In the genomic region with DNA sequence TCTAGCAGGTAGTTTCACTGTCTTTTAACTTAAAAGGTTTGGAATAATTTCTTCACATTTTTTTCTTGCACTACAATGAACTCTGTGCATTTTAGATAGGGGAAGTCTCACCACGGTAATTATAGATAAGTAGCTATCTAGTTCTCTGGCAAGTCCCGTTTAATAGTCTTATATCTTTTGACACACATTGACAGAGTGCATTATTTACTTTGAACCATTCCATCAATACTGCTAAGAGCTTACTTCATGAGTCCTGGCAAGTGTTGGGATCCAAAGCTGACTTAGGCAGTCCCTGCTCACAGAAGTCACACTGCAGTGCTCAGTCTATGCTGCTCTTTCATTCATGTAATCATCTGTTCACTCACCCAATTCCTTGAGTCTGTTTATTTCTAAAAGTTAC, we compare ENCODE assay signal across 31 mouse cellular contexts.
A peak's percentile ranks its signal among the peaks of the same experiment; 100 is the strongest.
DNase-seq lines count a peak whose midpoint lies in the region; ATAC-seq and TF ChIP-seq lines count a peak whose summit lies in the region.
"Had no signal": no experiment of that assay in that cellular context is flagged by ENCODE, and none has a peak within 500 bp of the region (broad histone marks: within the 10 kb centered on the region; RNA-seq: fewer than 3 reads in every experiment).

No protein-coding gene starts in this region.

- H3K4me2 ChIP-seq in liver, embryonic 12.5 days = no peak overlapping the region
- no peak overlapping the region for H3K4me2 ChIP-seq in liver, postnatal 0 days (ENCODE audit: low read depth, low read length)
- H3K4me2 ChIP-seq in forebrain, embryonic 15.5 days (replicated peaks) = no peak overlapping the region
- H3K4me2 ChIP-seq: heart, embryonic 11.5 days; hindbrain, embryonic 12.5 days; kidney, embryonic 15.5 days; limb, embryonic 12.5 days; midbrain, embryonic 12.5 days; neural tube, embryonic 15.5 days had no signal

- H3K9ac ChIP-seq in MEL (ENCODE audit: control insufficient read depth, low read depth, low read length, poor library complexity, severe bottlenecking) = no peak overlapping the region
- no peak overlapping the region for H3K9ac ChIP-seq in liver, embryonic 12.5 days
- H3K9ac ChIP-seq in liver, postnatal 0 days (replicated peaks) = no peak overlapping the region
- H3K9ac ChIP-seq in forebrain, embryonic 15.5 days (replicated peaks) = no peak overlapping the region
- H3K9ac ChIP-seq: hindbrain, embryonic 12.5 days; kidney, embryonic 15.5 days; limb, embryonic 12.5 days; midbrain, embryonic 12.5 days; neural tube, embryonic 15.5 days had no signal

- TF ChIP-seq CTCF in MEL (IDR thresholded peaks at IDR 0.05 in 2 of 3, conservative IDR thresholded peaks at IDR 0.05 in 1 of 3; ENCODE audit: control insufficient read depth in 1 of 3, insufficient read depth in 1 of 3, low read depth in 2 of 3, low read length in 3 of 3, poor library complexity in 1 of 3, severe bottlenecking in 1 of 3) = no peak
- TF ChIP-seq CTCF in liver, postnatal 0 days (IDR thresholded peaks at IDR 0.05; ENCODE audit: low read depth) = no peak

- no peak overlapping the region for H3K27ac ChIP-seq in MEL (ENCODE audit: control insufficient read depth, low read depth, low read length)
- H3K27ac ChIP-seq in liver, embryonic 12.5 days = no peak overlapping the region
- no peak overlapping the region for H3K27ac ChIP-seq in liver, postnatal 0 days (ENCODE audit: low read depth)
- H3K27ac ChIP-seq in forebrain, embryonic 15.5 days (replicated peaks) = no peak overlapping the region
- H3K27ac ChIP-seq: forebrain, embryonic 10.5 days; hindbrain, embryonic 12.5 days; hindbrain, postnatal 0 days; kidney, embryonic 15.5 days; limb, embryonic 12.5 days; macrophage; midbrain, embryonic 12.5 days; neural tube, embryonic 15.5 days had no signal

- TF ChIP-seq RAD21 in MEL (IDR thresholded peaks at IDR 0.05; ENCODE audit: low read depth, low read length) = no peak

- no peaks in the 10 kb centered on the region for H3K79me2 ChIP-seq in MEL (ENCODE audit: control insufficient read depth, insufficient read depth, low read length, poor library complexity)

- no peaks in the 10 kb centered on the region for H3K9me3 ChIP-seq in MEL (replicated peaks; ENCODE audit: insufficient read depth, low read length)
- no peaks in the 10 kb centered on the region for H3K9me3 ChIP-seq in liver, embryonic 12.5 days (replicated peaks)
- H3K9me3 ChIP-seq in liver, postnatal 0 days (ENCODE audit: low read length) = no peaks in the 10 kb centered on the region
- no peaks in the 10 kb centered on the region for H3K9me3 ChIP-seq in forebrain, embryonic 15.5 days
- H3K9me3 ChIP-seq: forebrain, embryonic 10.5 days; hindbrain, embryonic 12.5 days; kidney, embryonic 15.5 days; limb, embryonic 12.5 days; midbrain, embryonic 12.5 days; neural tube, embryonic 15.5 days had no signal

- no peaks in the 10 kb centered on the region for H3K4me1 ChIP-seq in MEL (ENCODE audit: control insufficient read depth in 1 of 2, insufficient read depth in 2 of 2, low read length in 2 of 2)
- no peaks in the 10 kb centered on the region for H3K4me1 ChIP-seq in liver, embryonic 12.5 days
- no peaks in the 10 kb centered on the region for H3K4me1 ChIP-seq in liver, postnatal 0 days (ENCODE audit: insufficient read depth)
- H3K4me1 ChIP-seq in forebrain, embryonic 15.5 days = no peaks in the 10 kb centered on the region
- H3K4me1 ChIP-seq: forebrain, embryonic 10.5 days; hindbrain, embryonic 12.5 days; kidney, embryonic 15.5 days; limb, embryonic 12.5 days; midbrain, embryonic 12.5 days; neural tube, embryonic 15.5 days had no signal

- WGBS in liver, embryonic 12.5 days (ENCODE audit: insufficient replicate concordance) = 23% methylated on average over 2 of the region's 2 CpGs
- WGBS in liver, postnatal 0 days (ENCODE audit: insufficient replicate concordance) = 35% methylated on average over 2 of the region's 2 CpGs
- 89% methylated on average over 2 of the region's 2 CpGs for WGBS in forebrain, embryonic 15.5 days

- intact Hi-C loops in left cerebral cortex, postnatal 4 days (cut with DNase I) = no loop called here

- no peaks in the 10 kb centered on the region for H3K36me3 ChIP-seq in MEL (ENCODE audit: control insufficient read depth in 1 of 2, insufficient read depth in 2 of 2, low read length in 2 of 2)
- no peaks in the 10 kb centered on the region for H3K36me3 ChIP-seq in liver, embryonic 12.5 days
- no peaks in the 10 kb centered on the region for H3K36me3 ChIP-seq in liver, postnatal 0 days (replicated peaks; ENCODE audit: insufficient read depth, low read length)
- no peaks in the 10 kb centered on the region for H3K36me3 ChIP-seq in forebrain, embryonic 15.5 days
- H3K36me3 ChIP-seq: forebrain, embryonic 10.5 days; hindbrain, embryonic 12.5 days; kidney, embryonic 15.5 days; limb, embryonic 12.5 days; midbrain, embryonic 12.5 days; neural tube, embryonic 15.5 days had no signal

- no peaks in the 10 kb centered on the region for H3K27me3 ChIP-seq in MEL (ENCODE audit: control insufficient read depth in 1 of 2, insufficient read depth in 2 of 2, low read length in 2 of 2)
- no peaks in the 10 kb centered on the region for H3K27me3 ChIP-seq in liver, embryonic 12.5 days (replicated peaks)
- no peaks in the 10 kb centered on the region for H3K27me3 ChIP-seq in liver, postnatal 0 days (ENCODE audit: insufficient read depth, low read length)
- H3K27me3 ChIP-seq in forebrain, embryonic 15.5 days = no peaks in the 10 kb centered on the region
- H3K27me3 ChIP-seq: hindbrain, embryonic 12.5 days; kidney, embryonic 15.5 days; limb, embryonic 12.5 days; midbrain, embryonic 12.5 days; neural tube, embryonic 15.5 days had no signal

- peak; percentile 81 for ATAC-seq in liver, embryonic 12.5 days
- peak; percentile 21; the same call in 1 of the 2 replicates for ATAC-seq in liver, postnatal 0 days
- no peak for ATAC-seq in forebrain, embryonic 15.5 days (replicated peaks)
- ATAC-seq: activated CD4-positive, CD25-positive, alpha-beta regulatory T cell, adult 4 months; CD4-positive, CD25-positive, alpha-beta regulatory T cell, adult 4 months; forebrain, embryonic 16.5 days; hindbrain, postnatal 0 days had no signal

- no peak for TF ChIP-seq POLR2A in MEL (IDR thresholded peaks at IDR 0.05; ENCODE audit: control insufficient read depth in 1 of 2, insufficient read depth in 1 of 2, low read depth in 1 of 2, low read length in 2 of 2, poor library complexity in 1 of 2)

- peak; percentile 2 for DNase-seq in MEL (ENCODE audit: low read depth, low spot score)
- DNase-seq in c-Kit-positive CD71-positive TER-119-positive erythroid progenitor cells, embryonic 14.5 days (ENCODE audit: low spot score) = peak; percentile 31
- no peak for DNase-seq in liver, postnatal 0 days
- no peak for DNase-seq in testis, postnatal 10 days (ENCODE audit: low spot score)
- DNase-seq in lung, adult 18-20 months = no peak
- no peak for DNase-seq in left cerebral cortex, postnatal 4 days
- DNase-seq: cerebellum, adult 2 months; cerebellum, postnatal 14 days; heart, postnatal 36 days; kidney, adult 11 months; kidney, postnatal 25 days; lung, adult 2 months; lung, postnatal 10 days; retina, postnatal 1 day; right cerebral cortex, postnatal 14 days; thymus, adult 2 months; thymus, postnatal 36 days had no signal

- no peak overlapping the region for H3K4me3 ChIP-seq in MEL (ENCODE audit: control insufficient read depth in 1 of 2, insufficient read depth in 1 of 2, low read depth in 2 of 2, low read length in 2 of 2)
- H3K4me3 ChIP-seq in liver, embryonic 12.5 days = no peak overlapping the region
- no peak overlapping the region for H3K4me3 ChIP-seq in liver, postnatal 0 days (ENCODE audit: low read depth, low read length)
- H3K4me3 ChIP-seq in forebrain, embryonic 15.5 days = no peak overlapping the region
- H3K4me3 ChIP-seq: forebrain, embryonic 10.5 days; hindbrain, embryonic 12.5 days; kidney, embryonic 15.5 days; limb, embryonic 12.5 days; midbrain, embryonic 12.5 days; neural tube, embryonic 15.5 days had no signal

- TF ChIP-seq EP300 in MEL (IDR thresholded peaks at IDR 0.05; ENCODE audit: low read depth in 1 of 2, low read length in 2 of 2) = peak in 1 of 2 experiments; percentile 55; a peak in 1 of 4 replicates
- TF ChIP-seq EP300 in liver, postnatal 0 days (IDR thresholded peaks at IDR 0.05; ENCODE audit: low read depth) = peak; percentile 73

TF ChIP-seq in MEL, 35 proteins besides CTCF, POLR2A, EP300 and RAD21:
- no peak for TF ChIP-seq JUND (IDR thresholded peaks at IDR 0.05; ENCODE audit: low read depth, low read length)
- TF ChIP-seq ZNF384 (IDR thresholded peaks at IDR 0.05; ENCODE audit: low read depth, low read length) = 0 out of 2 replicates have a peak, but pooled peaks have one; percentile 26
- peak; percentile 72 for TF ChIP-seq TCF12 (IDR thresholded peaks at IDR 0.05; ENCODE audit: low read depth, low read length)

Comparison
In these comparisons a context has a peak if more than half of its experiments do, and no peak if none do; other contexts are left out.
1. DNase-seq: peak in MEL (single experiment) and c-Kit-positive CD71-positive TER-119-positive erythroid progenitor cells, embryonic 14.5 days (single experiment); none in liver, postnatal 0 days (single experiment), testis, postnatal 10 days (single experiment), lung, adult 18-20 months (0 of 2) and left cerebral cortex, postnatal 4 days (single experiment).